Mouse (Mus musculus) neutrophil, adult 5-6 weeks (primary cell): ENCODE data around the gene Nav3. TPM values are rescaled to one million over a fixed set of nuclear protein-coding genes. Genes with fewer than 3 reads are reported as not detected.
"Not testable (repeated sequence)": the region's sequence is repeated elsewhere in the genome, so short reads cannot be mapped to it uniquely, and the experiment has no call there.

Source experiments
- ATAC-seq: fragments of 151-379, 151-347 bp; 2 replicates; pipeline ENCODE4 v1.8.0; 2017; ENCODE audit warnings: mild to moderate bottlenecking, moderate TSS enrichment; ENCODE audit not compliant: insufficient number of reproducible peaks, poor library complexity, low FRiP score, severe bottlenecking; ENCODE audit errors: extremely low read depth
- total RNA-seq: library from RNA; stranded (forward); fragments of 200-1000 nt; gene quantifications from 2 replicates; pipeline ENCODE4 v1.2.3, GENCODE M21; 2017

Nav3 gene
- total RNA-seq, 1 experiment from 2014 or later: not detected

DNA sequence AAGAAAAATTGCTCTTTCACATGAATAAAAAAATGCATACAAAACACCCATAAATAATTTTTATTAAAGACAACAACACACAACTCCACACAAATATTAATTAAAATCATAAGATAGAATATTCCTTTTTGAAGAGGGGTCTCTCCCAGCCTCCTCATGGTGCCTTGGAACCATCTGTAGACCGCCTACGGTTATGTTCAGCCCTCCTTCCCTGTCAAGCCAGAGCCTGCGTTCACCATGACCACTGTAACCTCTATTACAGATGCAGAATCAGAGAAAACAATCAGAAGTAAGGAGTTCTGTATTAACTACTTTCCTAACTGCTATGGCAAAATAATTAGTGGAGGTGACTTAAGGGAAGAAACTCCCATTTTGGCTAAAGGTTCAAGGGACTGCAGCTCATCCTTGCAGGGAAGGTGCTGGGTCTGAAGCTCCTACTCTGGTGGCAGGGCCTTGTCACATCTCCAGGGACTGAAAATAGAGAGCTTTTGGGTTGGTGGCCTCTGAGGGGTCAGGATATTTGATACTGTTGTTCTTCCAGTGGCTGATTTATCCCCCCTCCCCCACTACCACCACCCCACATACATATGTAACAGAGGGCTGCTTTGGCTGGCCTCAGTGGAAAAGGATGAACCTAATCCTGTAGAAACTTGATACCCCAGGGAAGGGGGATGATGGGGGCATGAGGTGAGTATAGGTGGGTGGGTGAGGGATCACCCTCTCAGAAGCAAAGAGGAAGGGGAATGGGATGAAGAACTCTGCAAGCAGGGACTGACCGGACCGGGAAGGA lies 343.1 kb downstream of the Nav3 start:
- no peak for ATAC-seq

DNA sequence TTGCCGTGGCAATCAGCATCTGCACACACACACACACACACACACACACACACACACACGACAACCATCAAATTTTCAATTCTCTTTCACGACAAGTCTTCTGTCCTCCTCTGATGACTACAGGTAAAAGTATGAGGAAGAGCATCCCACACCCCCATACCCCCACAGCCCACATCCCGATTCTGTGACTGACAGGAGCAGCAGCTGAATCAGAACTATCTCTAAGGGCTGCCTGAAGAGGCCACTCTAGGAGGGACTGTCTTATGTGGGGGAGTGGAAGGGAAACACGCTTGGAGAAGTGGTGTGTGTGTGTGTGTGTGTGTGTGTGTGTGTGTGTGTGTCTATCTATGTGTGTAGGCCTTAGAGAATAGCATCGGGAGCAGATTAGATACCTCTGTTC lies 352.7 kb downstream of the Nav3 start:
- no peak for ATAC-seq

DNA sequence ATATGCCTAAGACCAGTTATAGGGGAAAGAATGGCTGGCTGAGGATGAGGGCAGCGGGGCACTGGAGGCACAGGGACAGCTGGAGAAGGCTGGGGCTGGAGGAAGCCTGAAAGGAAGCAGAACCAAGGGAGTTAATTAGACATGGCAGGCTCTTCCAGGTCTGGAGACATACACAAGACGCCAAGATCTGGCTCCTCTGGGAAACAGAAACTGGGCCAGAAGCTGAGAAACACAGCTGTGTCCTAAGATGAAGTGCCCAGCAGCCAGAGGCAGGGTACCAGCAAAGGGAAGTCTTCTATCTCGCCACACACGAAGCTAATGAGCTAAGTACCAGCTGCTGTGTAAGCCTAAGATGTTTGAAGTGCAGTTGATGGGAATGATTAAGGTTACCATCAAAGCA lies 353.8 kb downstream of the Nav3 start:
- ATAC-seq: no peak

DNA sequence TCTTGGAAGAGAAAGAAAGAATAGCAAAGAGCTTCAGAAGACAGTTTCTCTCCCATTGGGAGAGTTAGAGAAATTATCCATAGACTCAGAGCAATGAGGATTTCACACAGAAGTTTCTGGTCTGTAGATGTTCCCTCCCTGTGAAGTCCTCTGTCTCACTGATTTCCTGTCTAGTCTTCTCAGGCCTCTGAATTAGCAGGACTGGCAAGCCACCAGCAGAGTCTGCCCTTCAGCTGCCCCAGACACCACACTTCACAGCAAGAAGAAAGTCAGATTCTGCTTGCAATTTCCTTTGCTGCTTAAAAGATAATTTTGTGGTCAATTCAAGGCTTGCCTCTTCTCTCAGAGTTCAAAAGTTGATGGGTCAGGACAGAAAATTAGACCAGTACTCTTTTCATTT lies 361.6 kb downstream of the Nav3 start:
- ATAC-seq: no peak

DNA sequence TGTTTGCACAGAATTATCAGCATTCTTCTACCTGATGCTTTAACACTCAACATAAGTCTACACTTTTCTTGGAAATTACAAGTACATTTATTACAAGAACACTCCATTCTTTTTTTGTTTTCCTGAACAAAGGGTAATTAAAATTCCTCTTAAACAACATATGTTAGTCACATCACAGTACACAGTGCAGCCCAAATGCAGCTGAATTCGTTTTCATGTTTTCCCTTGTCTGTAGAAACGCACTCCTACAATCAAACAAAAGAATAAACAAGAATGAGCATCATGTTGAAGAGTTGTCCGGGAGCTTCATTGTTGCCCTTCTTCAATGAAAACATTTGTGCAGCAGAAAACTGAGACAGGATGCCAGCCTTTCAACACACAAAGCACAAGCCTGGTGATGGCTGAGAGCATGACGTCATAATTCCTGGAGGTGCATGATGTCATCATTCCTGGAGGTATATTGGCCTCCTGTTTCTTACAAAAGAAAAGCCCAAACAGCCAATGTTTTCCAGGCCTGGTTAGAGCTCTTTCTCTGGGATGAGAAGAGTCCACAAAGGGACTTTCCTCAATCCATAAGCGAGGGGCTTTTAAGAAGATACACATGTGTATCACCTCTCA lies 367.5 kb downstream of the Nav3 start:
- ATAC-seq: no peak

DNA sequence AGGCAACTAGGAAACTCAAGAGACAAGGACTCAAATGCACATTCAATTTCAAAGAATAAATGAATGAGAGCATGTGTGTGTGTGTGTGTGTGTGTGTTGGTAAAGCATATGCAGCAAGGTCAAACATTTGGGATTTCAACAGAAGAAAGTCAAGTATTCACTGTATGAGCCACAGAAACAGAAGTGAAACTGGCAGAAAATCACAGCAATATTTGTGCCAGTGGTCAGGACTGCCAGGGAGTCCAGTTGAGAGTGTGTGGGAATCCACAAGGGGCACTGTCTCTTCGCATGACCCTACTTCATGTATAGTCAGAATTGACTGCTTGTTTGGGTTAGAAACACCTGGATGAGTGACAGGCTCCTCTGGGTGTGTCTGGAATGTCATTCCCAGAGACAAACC lies 370.1 kb downstream of the Nav3 start:
- ATAC-seq: no peak

DNA sequence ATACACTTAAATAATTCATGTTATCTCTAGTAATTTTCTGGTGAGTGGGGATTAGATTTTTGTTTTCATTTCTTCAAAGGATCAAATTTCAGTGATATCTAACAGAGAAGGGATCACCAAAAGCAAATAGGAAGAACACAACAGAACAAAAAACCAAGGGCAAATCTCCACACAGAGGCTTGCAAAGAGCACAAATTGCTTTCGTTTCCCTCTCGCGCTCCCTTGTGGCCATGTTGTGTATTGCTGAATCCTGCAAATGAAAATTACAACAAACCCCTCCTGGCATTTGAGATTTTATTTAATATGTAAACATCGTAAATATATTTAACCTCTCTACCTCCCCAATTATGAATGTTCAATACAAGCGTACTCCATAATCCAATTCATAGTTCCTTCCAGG lies 370.8 kb downstream of the Nav3 start:
- ATAC-seq: no peak

DNA sequence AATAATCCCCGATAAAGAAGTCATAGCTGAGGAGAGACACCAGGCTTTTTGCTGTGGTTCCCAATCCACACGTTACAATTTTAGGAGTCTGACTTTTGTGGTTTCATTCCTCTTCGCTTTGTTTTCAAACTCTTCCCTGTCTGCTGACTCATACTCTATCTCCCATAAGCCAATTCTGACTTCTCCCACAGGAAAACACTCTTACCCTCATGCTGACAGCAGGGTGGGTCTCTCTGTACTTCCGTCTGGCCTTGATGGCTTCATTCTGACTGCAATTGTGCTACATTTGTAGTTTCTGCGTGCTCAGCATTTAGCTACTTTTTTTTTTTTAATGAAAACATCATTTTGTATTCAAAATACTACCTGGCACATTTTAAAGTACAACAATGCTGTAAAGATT lies 379.4 kb downstream of the Nav3 start:
- no peak for ATAC-seq

DNA sequence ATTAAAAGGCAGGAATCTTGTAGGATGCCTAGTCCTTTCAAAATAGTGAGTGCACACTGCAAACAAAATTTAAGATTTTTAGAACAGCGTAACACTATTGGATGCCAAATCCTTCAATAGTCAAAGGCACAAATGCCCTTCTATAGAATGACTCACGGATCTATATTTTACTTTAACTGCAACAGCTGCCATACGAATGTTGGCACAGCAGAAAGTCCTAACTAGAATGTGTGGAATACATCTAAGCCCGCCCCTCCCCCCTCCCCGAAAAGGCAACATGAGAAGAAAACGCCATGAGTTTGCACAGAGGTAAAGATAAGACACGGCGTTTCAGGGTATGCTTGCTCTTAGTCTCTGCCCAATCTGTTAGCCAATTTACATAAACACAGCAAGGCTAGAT lies 383.6 kb downstream of the Nav3 start:
- ATAC-seq: no peak

DNA sequence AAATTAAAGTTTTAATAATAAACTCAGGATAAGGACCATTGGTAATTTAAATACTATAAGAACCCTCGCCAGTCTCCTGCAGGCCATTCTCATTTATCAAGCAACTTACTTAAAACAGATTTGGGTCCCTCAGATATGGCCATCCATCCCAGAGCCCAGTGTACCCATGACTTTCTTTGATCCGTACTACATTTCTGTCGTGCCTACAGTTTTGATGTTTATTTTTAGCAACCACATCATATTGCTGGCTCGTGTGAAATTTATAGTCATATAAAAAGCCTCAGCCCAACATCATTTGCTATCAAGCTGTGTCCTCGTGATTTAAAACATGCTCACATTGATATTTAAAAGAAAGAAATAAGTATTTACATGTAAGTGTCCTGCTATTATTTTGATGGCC lies 394.8 kb downstream of the Nav3 start:
- no peak for ATAC-seq

DNA sequence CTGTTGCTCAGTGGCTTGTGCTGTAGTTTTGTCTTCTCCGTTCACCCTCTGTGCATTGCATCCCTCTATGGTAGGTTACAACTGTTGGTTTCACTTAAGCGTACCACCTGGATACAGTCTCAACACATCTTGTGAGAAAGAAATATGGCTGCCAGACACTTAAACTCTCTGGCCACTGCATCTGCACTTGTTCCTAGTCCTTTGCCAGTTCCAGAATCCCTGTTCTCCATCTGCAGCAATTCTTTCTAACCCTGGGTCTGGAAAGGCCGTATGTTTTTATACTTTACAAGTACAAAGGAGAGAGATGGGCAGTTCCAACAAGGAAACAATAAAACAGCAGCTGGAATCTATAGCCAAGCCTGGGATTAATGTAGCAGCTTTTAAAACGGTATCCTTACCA lies 418.5 kb downstream of the Nav3 start:
- no peak for ATAC-seq

DNA sequence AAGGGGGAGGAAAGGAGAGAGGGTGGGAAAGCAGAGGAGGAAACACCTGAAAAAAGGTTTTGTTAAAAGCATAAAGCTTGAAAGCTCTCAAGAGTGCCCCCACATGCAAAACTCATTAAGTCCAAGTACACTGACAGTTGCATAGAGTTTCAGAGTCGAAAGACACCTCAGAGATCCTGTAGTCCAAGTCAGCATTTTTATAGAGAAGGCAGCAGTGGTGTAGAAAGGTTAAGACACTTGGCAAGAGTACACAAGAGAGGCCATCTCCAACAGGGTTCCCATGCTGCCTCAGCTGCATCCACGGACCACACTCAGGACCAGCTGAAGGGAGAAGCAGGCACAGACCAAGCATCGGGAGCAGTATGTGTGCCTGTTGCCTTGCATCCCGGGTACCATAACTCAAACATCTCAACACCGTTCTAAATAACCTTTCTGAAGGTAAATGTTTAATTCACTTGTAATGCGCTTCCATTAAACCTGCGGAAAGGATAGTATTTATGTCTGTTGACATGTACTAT lies 421.4 kb downstream of the Nav3 start:
- no peak for ATAC-seq

DNA sequence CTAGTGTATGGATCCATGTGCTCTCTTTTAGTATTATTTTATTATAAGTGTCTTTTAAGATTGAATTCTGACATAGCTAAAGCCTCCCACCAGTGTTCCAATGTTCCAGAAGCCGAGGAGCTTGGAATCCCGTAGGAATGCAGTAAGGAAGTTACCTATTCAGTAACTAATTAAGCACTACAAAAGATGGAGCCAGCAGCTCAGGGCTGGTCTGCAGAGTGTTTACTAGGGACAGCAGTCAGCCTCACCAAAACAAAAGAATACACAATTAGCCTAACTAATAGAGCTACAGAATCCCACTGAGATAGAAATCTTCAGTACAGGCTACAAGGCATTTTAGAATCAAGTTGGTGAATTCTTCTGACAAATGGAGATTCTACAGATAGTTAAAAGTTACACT lies 431.1 kb downstream of the Nav3 start:
- ATAC-seq: not testable (repeated sequence)

DNA sequence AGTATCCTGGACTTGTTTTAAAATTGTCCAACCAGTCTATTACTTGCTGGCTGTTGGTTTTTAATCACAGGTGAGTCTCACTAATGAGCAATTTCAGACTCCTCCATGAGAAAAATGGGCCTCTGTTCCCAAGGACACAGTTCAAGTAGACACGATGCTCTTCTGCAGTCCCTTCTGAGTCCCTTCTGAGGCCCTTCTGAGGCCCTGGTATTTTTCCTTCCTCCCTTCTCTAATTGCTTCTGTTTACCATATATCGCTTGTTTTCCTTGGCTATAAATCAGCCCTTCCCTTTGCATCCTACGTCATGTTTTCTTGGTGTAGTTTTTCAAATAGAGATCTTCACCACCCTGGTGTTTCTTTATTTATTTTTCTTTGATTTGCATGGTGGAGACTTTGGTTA lies 433.9 kb downstream of the Nav3 start:
- no peak for ATAC-seq

DNA sequence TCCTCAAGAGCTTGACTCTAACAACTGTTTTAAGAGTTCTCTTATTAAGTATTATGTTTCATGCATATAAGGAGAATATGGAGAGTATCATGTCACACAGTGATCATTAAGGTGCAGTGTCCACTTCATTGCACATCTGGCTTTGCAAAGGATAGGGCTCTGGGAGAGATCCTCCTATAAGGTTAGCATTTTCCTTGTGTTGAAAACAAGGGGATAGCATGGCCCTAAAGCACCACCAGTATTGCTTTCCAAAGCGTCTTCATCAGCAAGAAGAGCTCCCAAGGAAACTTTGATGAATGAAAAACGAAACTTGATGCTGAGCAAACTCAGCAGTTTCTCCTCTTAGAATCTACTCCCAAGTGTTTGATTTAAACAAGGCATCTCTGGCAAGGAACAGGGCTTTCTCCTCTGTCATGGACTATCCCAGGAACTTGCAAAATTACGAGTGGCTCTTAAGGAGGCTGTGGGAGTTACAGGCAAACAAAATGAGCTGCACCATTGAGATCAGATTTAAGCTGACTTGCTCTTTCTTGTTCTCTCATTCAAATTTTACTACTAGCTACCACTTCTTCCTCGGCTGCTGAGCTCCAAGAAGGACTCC lies 436.6 kb downstream of the Nav3 start:
- no peak for ATAC-seq

DNA sequence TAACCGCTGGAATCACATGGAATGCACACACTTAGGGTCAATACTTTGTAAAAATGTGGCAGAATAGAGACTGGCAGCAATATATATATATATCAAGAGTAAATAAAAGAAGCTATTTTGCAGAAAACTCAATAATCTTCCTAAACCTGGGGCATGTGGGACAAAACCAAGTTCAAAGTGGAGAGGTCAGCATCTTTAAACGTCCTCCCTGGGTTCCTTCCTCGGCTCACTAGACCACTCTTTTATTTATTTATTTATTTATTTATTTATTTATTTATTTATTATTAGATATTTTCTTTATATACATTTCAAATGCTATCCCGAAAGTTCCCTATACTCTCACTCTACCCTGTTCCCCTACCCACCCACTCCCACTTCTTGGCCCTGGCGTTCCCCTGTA lies 454.7 kb downstream of the Nav3 start:
- not testable (repeated sequence) for ATAC-seq

DNA sequence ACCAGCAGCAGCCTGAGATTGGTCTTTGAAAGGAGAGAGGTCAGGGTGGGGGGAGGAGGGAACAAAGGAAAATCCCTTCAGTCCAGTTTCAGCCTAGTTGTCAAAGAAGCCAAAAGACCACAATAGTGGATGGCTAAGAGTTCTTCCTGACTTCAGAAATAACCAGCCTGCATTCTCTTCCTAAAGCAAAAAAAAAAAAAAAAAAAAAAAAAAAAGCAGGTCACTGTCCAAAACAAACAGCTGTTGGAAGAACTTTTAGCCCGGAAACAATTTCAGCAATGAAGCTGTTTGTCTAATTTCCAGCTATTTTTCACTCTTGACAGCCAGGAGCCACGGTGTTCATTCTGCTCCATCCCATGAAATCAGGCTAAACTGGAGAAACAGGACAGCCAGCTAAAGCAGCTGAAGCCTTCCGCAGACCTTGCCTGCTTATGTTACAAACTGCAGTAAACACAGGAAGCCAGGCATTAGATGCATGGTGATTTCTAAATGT lies 455.2 kb downstream of the Nav3 start:
- ATAC-seq: no peak

DNA sequence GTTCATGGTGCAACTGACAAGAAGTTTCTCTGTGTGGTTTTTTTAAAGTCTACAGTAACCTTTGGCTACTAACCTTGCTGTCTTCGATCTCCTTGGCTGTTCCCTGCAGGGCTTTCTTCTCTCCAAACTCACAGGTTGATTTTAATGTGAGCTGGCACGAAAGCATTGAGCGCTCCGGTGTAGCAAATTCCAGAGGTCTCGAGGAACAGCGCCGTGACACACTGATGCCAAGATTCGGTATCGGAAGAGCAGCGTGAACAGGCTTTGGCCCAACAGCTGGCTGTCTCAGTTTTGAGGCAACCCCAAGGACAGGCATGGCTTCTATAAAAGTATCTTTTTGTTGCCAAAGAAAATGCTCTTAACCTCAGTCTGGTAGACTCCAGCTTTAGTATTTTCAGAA lies 456.1 kb downstream of the Nav3 start:
- ATAC-seq: no peak

DNA sequence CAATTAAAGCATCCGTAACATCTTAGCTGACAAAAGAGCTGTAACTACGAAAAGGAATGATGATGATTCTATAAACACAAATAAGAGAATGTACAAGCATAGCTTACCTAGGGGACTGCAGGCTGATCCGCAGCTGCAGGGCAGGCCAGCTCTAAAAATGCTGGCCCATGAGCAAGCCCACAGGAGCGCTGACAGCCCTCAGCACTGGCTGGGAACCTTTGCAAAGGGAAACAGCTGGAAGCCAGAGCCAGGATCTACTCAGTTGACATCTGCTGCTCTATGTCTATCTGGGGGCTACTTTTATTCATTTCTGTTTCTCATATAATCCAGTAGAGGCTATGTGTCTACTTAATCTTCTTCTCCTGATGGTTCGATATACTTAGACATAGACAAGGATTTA lies 461.7 kb downstream of the Nav3 start:
- no peak for ATAC-seq

DNA sequence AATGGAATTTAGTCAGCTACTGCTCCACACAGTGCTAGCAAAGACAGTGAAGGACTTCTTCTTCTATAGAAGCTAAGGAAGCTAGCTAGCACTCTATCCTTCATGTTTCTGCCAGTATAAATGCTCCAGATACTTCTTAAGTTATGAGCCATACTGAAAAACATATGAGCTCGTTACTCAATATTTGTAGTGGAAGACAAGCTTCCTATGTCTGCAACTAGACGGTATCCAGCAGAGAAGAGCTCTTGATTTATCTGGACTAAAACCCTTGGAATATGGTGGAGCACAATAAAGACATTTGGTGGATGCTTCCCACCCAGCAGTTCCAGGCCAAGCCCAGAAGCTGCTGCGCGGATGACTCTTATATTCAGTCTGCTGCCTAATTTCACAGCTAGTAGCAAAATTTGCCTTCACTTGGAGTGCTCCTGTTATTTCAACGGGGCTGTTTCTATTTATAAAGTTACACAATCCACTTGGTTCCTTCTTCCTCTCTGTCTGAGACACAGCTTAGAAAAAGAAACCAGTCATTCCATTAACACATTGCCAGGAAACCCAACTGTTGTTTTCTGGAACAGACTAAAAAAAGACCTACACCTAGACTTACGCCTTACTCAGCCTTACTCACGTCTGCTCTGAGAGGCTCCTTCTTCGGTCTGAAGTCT lies 470.0 kb downstream of the Nav3 start:
- no peak for ATAC-seq
